30 mouse cellular contexts compared by ENCODE assay signal in the genomic region with DNA sequence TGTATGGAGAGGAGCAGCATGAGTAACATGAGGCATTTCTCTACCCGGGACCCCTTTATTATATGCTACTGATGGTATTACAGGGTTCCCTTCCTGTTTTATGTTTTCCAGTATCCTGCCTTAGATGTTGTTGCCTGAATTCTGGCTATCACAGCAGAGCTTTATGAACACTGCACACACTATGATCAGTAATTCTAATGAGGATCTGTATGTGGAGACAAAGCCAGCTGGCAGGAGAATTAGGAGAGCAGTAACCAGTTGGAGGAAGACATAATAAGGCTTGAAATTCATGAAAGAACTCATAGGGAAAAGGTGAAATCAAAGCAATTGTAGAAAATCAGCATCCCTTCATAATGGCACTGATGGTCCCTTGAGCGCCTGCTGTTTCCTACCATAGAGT. TPM values are rescaled to one million over a fixed set of nuclear protein-coding genes. Genes with fewer than 3 reads are reported as not detected.
"Had no signal": no experiment of that assay in that cellular context is flagged by ENCODE, and none has a peak within 500 bp of the region (broad histone marks: within the 10 kb centered on the region; RNA-seq: fewer than 3 reads in every experiment).

No protein-coding gene starts in this region.

- H3K27me3 ChIP-seq: heart, embryonic 13.5 days; heart, embryonic 15.5 days; hindbrain, embryonic 13.5 days; hindbrain, embryonic 15.5 days; kidney, embryonic 15.5 days; limb, embryonic 12.5 days; liver, embryonic 13.5 days; liver, embryonic 15.5 days had no signal

- H3K4me3 ChIP-seq: heart, adult 2 months; heart, embryonic 13.5 days; heart, embryonic 15.5 days; hindbrain, embryonic 13.5 days; hindbrain, embryonic 15.5 days; kidney, embryonic 15.5 days; limb, embryonic 10.5 days; limb, embryonic 12.5 days; liver, embryonic 13.5 days; liver, embryonic 15.5 days had no signal

- ATAC-seq: hindbrain, postnatal 0 days; intestine, embryonic 16.5 days; liver, postnatal 0 days had no signal

- DNase-seq: gastrocnemius, postnatal 14 days; gastrocnemius, postnatal 36 days; heart, adult 11 months; heart, adult 2 months; heart, postnatal 14 days; heart, postnatal 36 days; kidney, adult 11 months; kidney, adult 2 months; kidney, adult 9 months; kidney, postnatal 14 days; kidney, postnatal 36 days; layer of hippocampus, postnatal 36 days; liver; liver, embryonic 13.5 days; liver, postnatal 0 days had no signal

- H3K9ac ChIP-seq: heart, embryonic 13.5 days; heart, embryonic 15.5 days; hindbrain, embryonic 13.5 days; hindbrain, embryonic 15.5 days; kidney, embryonic 15.5 days; limb, embryonic 12.5 days; liver, embryonic 13.5 days; liver, embryonic 15.5 days; liver, postnatal 0 days had no signal

- H3K9me3 ChIP-seq: heart, embryonic 13.5 days; heart, embryonic 15.5 days; hindbrain, embryonic 13.5 days; hindbrain, embryonic 15.5 days; kidney, embryonic 15.5 days; limb, embryonic 10.5 days; limb, embryonic 12.5 days; liver, embryonic 13.5 days; liver, embryonic 15.5 days had no signal

- H3K36me3 ChIP-seq: heart, embryonic 13.5 days; heart, embryonic 15.5 days; hindbrain, embryonic 13.5 days; hindbrain, embryonic 15.5 days; kidney, embryonic 15.5 days; limb, embryonic 10.5 days; limb, embryonic 12.5 days; liver, embryonic 13.5 days; liver, embryonic 15.5 days had no signal

- H3K4me1 ChIP-seq: heart, embryonic 13.5 days; heart, embryonic 15.5 days; hindbrain, embryonic 13.5 days; hindbrain, embryonic 15.5 days; kidney, embryonic 15.5 days; limb, embryonic 10.5 days; limb, embryonic 12.5 days; liver, embryonic 13.5 days; liver, embryonic 15.5 days had no signal

- H3K4me2 ChIP-seq: heart, embryonic 11.5 days; heart, embryonic 13.5 days; heart, embryonic 15.5 days; hindbrain, embryonic 13.5 days; hindbrain, embryonic 15.5 days; kidney, embryonic 15.5 days; limb, embryonic 12.5 days; liver, embryonic 11.5 days; liver, embryonic 13.5 days; liver, embryonic 15.5 days had no signal

- H3K27ac ChIP-seq: heart, adult 2 months; heart, embryonic 13.5 days; heart, embryonic 15.5 days; hindbrain, embryonic 13.5 days; hindbrain, embryonic 15.5 days; hindbrain, postnatal 0 days; kidney, embryonic 15.5 days; kidney, postnatal 0 days; limb, embryonic 10.5 days; limb, embryonic 12.5 days; liver, embryonic 13.5 days; liver, embryonic 15.5 days had no signal

RNA-seq across cellular contexts. Expression of a gene that starts 51.1 kb away (rescaled TPM):
- total RNA-seq: gastrocnemius, adult 8-10 months; gastrocnemius, postnatal 36 days; heart, adult 2 months; heart, postnatal 36 days; hematopoietic stem cell, adult 5-6 weeks had no signal
- polyA plus RNA-seq: liver, embryonic 15.5 days; liver, postnatal 0 days had no signal
